Mouse (Mus musculus) hindbrain, embryonic 11.5 days (tissue): ENCODE measurements around the gene Exosc8. TPM values are rescaled to one million over a fixed set of nuclear protein-coding genes. Genes with fewer than 3 reads are reported as not detected.
A peak's percentile ranks its signal among the peaks of the same experiment; 100 is the strongest.

Experiments
- ATAC-seq: fragments of 200-750 bp; cut with Nextera tagmentation; 2 replicates; pipeline ENCODE4 v1.8.0; 2017; ENCODE audit warnings: mild to moderate bottlenecking, moderate TSS enrichment, moderate library complexity; ENCODE audit not compliant: low FRiP score
- DNase-seq: peaks from one replicate; pipeline ENCODE4 v3.0.0-alpha.2; 2015; ENCODE audit warnings: low spot score
- H3K27ac ChIP-seq: fragments of 300-500 bp; sonication (generic); 2 replicates; pipeline ENCODE4 v1.5.1; 2014; ENCODE audit warnings: mild to moderate bottlenecking, low read depth, low read length
- H3K27me3 ChIP-seq: fragments of 300-500 bp; sonication (generic); 2 replicates; pipeline ENCODE4 v1.6.1; 2014; ENCODE audit warnings: mild to moderate bottlenecking, low read length, moderate library complexity, mixed read lengths; ENCODE audit not compliant: control insufficient read depth, insufficient read depth
- H3K36me3 ChIP-seq: fragments of 300-500 bp; sonication (generic); 2 replicates; pipeline ENCODE4 v1.6.1; 2014; ENCODE audit warnings: mild to moderate bottlenecking, low read length, moderate library complexity, mixed read lengths; ENCODE audit not compliant: control insufficient read depth, insufficient read depth
- H3K4me1 ChIP-seq: fragments of 300-500 bp; sonication (generic); replicated peaks from 2 replicates; pipeline ENCODE4 v1.6.1; 2014; ENCODE audit warnings: low read length, mixed read lengths; ENCODE audit not compliant: control insufficient read depth, insufficient read depth
- H3K4me2 ChIP-seq: fragments of 300-500 bp; sonication (generic); replicated peaks from 2 replicates; pipeline ENCODE4 v1.6.1; 2014; ENCODE audit warnings: mild to moderate bottlenecking, low read depth, low read length
- H3K4me3 ChIP-seq: fragments of 300-500 bp; sonication (generic); 2 replicates; pipeline ENCODE4 v1.5.1; 2014; ENCODE audit warnings: low read depth, low read length
- H3K9ac ChIP-seq: fragments of 300-500 bp; sonication (generic); 2 replicates; pipeline ENCODE4 v1.6.1; 2014; ENCODE audit warnings: low read depth, low read length
- H3K9me3 ChIP-seq: fragments of 300-500 bp; sonication (generic); 2 replicates; pipeline ENCODE4 v1.6.1; 2016; ENCODE audit warnings: low read length; ENCODE audit not compliant: control insufficient read depth
- WGBS: fragments of 180-500 bp; shearing (Covaris S2); extraction: QIAGEN DNeasy Blood & Tissue Kit; methylation state at CpG from one replicate; pipeline ENCODE4 v1.1.7; 2014; 5-methylcytosine and 5-hydroxymethylcytosine counted together
- polyA plus RNA-seq: library from polyadenylated mRNA; unstranded; fragments of >200 nt; fragmentation: Nextera tagmentation; extraction: Ambion mirVana; gene quantifications from 2 replicates; pipeline ENCODE4 v1.2.1, GENCODE M21; 2014

Exosc8 gene
- polyA plus RNA-seq, 1 experiment from 2014 or later, result 140 TPM

GRCm38 (mm10) chr3:54764418-54764817, 29.2 kb upstream of the Exosc8 start:
- 65% methylated on average over 18 of the region's 18 CpGs for WGBS
- DNase-seq (peak; percentile 32), ATAC-seq (no peak)
- Histone ChIP-seq H3K4me3 (no peak overlapping the region), H3K4me1 (no peaks in the 10 kb centered on the region), H3K9ac (no peak overlapping the region), H3K27ac (no peak overlapping the region), H3K4me2 (no peak overlapping the region), H3K36me3 (no peaks in the 10 kb centered on the region), H3K27me3 (no peaks in the 10 kb centered on the region), H3K9me3 (no peaks in the 10 kb centered on the region)

- Histone ChIP-seq H3K4me1 (no peaks in the 10 kb centered on the region; the same call in 1 of the 2 replicates), H3K4me3 (no peak overlapping the region)
- no peak for DNase-seq
These were observed 26.1 kb upstream of the Exosc8 start for GRCm38 (mm10) chr3:54761258-54761657.

GRCm38 (mm10) chr3:54760321-54761115, 25.3 kb upstream of the Exosc8 start:
- Histone ChIP-seq H3K27me3 (no peaks in the 10 kb centered on the region; the same call in 1 of the 2 replicates), H3K4me2 (no peak overlapping the region), H3K9me3 (no peaks in the 10 kb centered on the region), H3K36me3 (no peaks in the 10 kb centered on the region), H3K27ac (no peak overlapping the region), H3K9ac (no peak overlapping the region), H3K4me1 (no peaks in the 10 kb centered on the region; the same call in 1 of the 2 replicates), H3K4me3 (no peak overlapping the region)
- WGBS, result 45% methylated on average over 15 of the region's 15 CpGs
- DNase-seq (no peak), ATAC-seq (no peak)

More at GRCm38 (mm10) chr3:54761258-54761657, 26.1 kb upstream of the Exosc8 start:
- WGBS, result 89% methylated on average over 1 of the region's 1 CpGs
- H3K27me3 ChIP-seq, result no peaks in the 10 kb centered on the region
- no peak overlapping the region for H3K27ac ChIP-seq
- no peak for ATAC-seq
- no peak overlapping the region for H3K4me2 ChIP-seq
- H3K9ac ChIP-seq, result no peak overlapping the region
- H3K9me3 ChIP-seq, result no peaks in the 10 kb centered on the region
- no peaks in the 10 kb centered on the region for H3K36me3 ChIP-seq

- H3K9ac ChIP-seq, result no peak overlapping the region
These were observed 24.0 kb upstream of the Exosc8 start for GRCm38 (mm10) chr3:54759211-54759610.

GRCm38 (mm10) chr3:54757446-54757845, 22.3 kb upstream of the Exosc8 start:
- H3K9ac ChIP-seq, result no peak overlapping the region
- no peaks in the 10 kb centered on the region for H3K36me3 ChIP-seq
- ATAC-seq, result no peak
- peaks cover 7% of the 10 kb centered on the region; the same call in 1 of the 2 replicates for H3K27me3 ChIP-seq
- DNase-seq, result no peak
- H3K4me3 ChIP-seq, result no peak overlapping the region
- no peak overlapping the region for H3K4me2 ChIP-seq
- peaks cover 3% of the 10 kb centered on the region for H3K4me1 ChIP-seq
- 85% methylated on average over 8 of the region's 8 CpGs for WGBS
- no peaks in the 10 kb centered on the region for H3K9me3 ChIP-seq
- H3K27ac ChIP-seq, result no peak overlapping the region

More at GRCm38 (mm10) chr3:54759211-54759610, 24.0 kb upstream of the Exosc8 start:
- H3K4me2 ChIP-seq, result no peak overlapping the region
- no peaks in the 10 kb centered on the region for H3K9me3 ChIP-seq
- no peak overlapping the region for H3K27ac ChIP-seq
- no peak overlapping the region for H3K4me3 ChIP-seq
- H3K4me1 ChIP-seq, result peaks cover 3% of the 10 kb centered on the region
- peaks cover 7% of the 10 kb centered on the region; the same call in 1 of the 2 replicates for H3K27me3 ChIP-seq
- ATAC-seq (no peak), DNase-seq (no peak)
- 78% methylated on average over 9 of the region's 9 CpGs for WGBS
- no peaks in the 10 kb centered on the region for H3K36me3 ChIP-seq

- H3K4me3 ChIP-seq, result peak overlapping the region; percentile 57
- H3K36me3 ChIP-seq, result 0 out of 2 replicates have a peak, but pooled peaks cover 2% of the 10 kb centered on the region
- H3K27ac ChIP-seq, result no peak overlapping the region
- peaks cover 3% of the 10 kb centered on the region for H3K4me1 ChIP-seq
- H3K9me3 ChIP-seq, result no peaks in the 10 kb centered on the region
- ATAC-seq, result no peak
- peak overlapping the region; percentile 100 for H3K4me2 ChIP-seq
- WGBS, result under 1% methylated on average over 11 of the region's 11 CpGs
- peak overlapping the region; percentile 62 for H3K9ac ChIP-seq
- H3K27me3 ChIP-seq, result peaks cover 7% of the 10 kb centered on the region; the same call in 1 of the 2 replicates
- DNase-seq, result peak; percentile 44
These were observed 20.9 kb upstream of the Exosc8 start for GRCm38 (mm10) chr3:54756058-54756457.

GRCm38 (mm10) chr3:54755145-54756041, 20.2 kb upstream of the Exosc8 start, which contains the start of gene Smad9:
TSS of gene Smad9 (plus strand) at chr3:54755582.
- Histone ChIP-seq H3K4me3 (peak within 1 kb of the TSS; percentile 57), H3K9ac (peak within 1 kb of the TSS; percentile 62), H3K4me2 (peak within 1 kb of the TSS; percentile 100), H3K9me3 (no peaks in the 10 kb centered on the region), H3K4me1 (peaks cover 3% of the 10 kb centered on the region), H3K36me3 (0 out of 2 replicates have a peak, but pooled peaks cover 2% of the 10 kb centered on the region), H3K27ac (no peak within 1 kb of the TSS), H3K27me3 (peaks cover 7% of the 10 kb centered on the region; the same call in 1 of the 2 replicates)
- 1% methylated on average over 58 of the region's 66 CpGs for WGBS
- peak; percentile 63 for DNase-seq
- peak; percentile 87 for ATAC-seq

GRCm38 (mm10) chr3:54753411-54753810, 18.2 kb upstream of the Exosc8 start:
- Histone ChIP-seq H3K27me3 (peaks cover 7% of the 10 kb centered on the region; the same call in 1 of the 2 replicates), H3K27ac (no peak overlapping the region), H3K4me2 (no peak overlapping the region), H3K4me1 (peaks cover 3% of the 10 kb centered on the region), H3K36me3 (0 out of 2 replicates have a peak, but pooled peaks cover 2% of the 10 kb centered on the region), H3K9me3 (no peaks in the 10 kb centered on the region), H3K9ac (no peak overlapping the region), H3K4me3 (no peak overlapping the region)
- 88% methylated on average over 4 of the region's 4 CpGs for WGBS
- ATAC-seq (no peak), DNase-seq (no peak)
